Mouse (Mus musculus): Measurements from ENCODE around the gene Cavin1.

The Cavin1 gene

GRCm38 (mm10) chr11:100957915-100958469, 12.7 kb downstream of the Cavin1 start:
- no peak for DNase-seq (ENCODE audit: extremely low spot score)

- peak; percentile 88 for DNase-seq (ENCODE audit: extremely low spot score)
These were observed 13.4 kb downstream of the Cavin1 start for GRCm38 (mm10) chr11:100957244-100957643.

GRCm38 (mm10) chr11:100949540-100949939, 21.1 kb downstream of the Cavin1 start:
- no peak for DNase-seq (ENCODE audit: extremely low spot score)

DNA sequence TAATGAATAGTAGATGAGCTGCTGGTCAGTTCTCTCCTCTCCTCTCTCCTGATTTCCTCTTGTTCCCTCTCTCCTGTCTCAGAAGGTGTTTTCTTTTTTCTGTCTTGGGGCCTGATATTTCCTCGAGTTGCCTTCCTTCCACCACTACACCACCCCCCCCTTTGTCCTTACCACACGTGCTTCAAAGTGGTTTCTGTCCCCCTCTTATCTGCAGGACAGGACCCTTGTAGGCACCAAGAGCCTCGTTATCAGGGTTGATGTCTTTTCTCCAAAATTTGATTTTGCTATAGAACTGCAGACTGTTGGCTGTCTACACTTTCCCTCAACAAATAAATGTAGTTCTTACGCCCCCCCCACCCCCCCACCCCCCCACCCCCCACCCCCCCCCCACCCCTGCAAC, 22.4 kb downstream of the Cavin1 start:
- DNase-seq (ENCODE audit: extremely low spot score): no peak

GRCm38 (mm10) chr11:100947548-100947947, 23.1 kb downstream of the Cavin1 start:
- no peak for DNase-seq (ENCODE audit: extremely low spot score)

GRCm38 (mm10) chr11:100946862-100947261, 23.8 kb downstream of the Cavin1 start:
- no peak for DNase-seq (ENCODE audit: extremely low spot score)

GRCm38 (mm10) chr11:100942388-100942787, 28.3 kb downstream of the Cavin1 start:
- DNase-seq (ENCODE audit: extremely low spot score): no peak

GRCm38 (mm10) chr11:100939512-100940151, 31.1 kb downstream of the Cavin1 start, which contains the start of gene Stat3:
TSS of gene Stat3 (minus strand) at chr11:100939540.
- DNase-seq (ENCODE audit: extremely low spot score): peak; percentile 100

DNA sequence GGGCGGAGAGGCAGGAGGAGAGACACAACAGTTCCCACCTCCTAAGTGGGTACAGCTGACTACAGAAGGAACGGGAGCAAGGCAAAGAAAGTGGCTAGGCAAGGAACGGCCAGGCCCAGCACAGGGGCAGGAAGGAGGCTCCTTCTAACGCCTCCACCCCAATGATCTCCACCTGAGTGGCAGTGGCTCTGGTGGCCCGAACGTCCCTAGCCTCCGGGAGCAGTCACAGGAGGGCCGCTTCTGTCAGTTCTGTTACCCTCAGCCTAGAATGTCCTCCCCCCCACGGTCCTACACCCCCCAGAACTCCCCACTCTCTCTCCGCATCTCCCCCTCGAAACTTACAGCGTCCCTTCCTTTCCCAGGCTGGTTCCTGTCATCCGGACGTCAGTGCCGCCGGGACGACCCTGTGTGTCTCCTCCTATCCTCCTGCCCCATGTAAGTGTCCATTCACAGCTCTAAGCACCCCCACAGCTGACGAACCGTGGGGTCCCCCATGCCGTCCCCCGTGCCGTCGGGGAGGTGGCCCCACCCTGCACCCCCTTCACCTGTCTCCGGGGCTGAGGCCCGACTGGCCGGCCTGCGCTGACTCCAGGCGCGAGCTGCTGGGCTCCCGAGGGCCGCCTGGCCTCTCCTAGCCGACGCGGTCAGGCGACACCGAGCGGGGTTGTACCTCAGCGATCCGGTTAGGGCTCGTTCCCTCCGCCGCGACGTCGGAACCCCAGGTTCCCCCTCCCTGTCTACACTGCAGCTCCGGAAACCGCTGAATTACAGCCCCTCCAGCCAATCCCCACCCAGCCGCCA, 31.8 kb downstream of the Cavin1 start:
- peak; percentile 9 for DNase-seq (ENCODE audit: extremely low spot score)

DNA sequence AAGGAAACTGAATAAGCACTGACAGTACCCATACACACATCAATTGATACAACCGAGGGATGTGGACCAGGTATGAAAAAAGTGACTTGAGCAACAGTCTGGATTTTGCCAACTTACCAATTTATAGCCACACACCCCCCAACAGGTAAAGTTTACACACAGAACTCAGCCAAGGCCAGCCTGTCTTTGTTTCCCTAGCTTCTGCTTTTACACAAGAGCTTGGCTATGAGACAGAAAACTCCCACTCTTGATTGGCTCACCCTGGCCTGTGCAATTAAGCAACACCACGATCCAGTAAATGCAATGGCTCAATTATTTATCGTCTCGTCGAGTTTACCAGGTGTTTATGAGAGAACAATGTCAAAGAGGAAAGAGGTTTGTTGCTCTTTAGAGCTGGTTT, 32.6 kb downstream of the Cavin1 start:
- no peak for DNase-seq (ENCODE audit: extremely low spot score)

DNA sequence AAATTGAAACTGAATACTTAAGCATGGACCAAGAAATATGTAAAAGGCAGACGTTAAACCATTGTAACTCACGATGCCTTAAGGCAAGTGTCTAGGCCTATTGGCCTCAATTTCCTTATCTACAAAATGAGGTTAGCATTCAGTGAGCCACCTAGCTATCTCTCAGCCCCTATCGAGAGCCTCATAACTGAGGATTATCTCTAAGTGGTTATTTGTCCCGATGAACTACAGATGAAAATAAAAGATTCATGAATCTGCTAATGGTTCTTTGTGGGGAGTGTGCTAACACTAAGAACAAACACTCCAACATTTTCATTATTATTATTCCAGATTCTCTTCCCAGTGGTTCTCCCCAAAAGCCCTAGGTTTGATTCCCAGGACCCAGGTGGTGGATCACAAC, 33.4 kb downstream of the Cavin1 start:
- DNase-seq (ENCODE audit: extremely low spot score): no peak

GRCm38 (mm10) chr11:100935373-100936355, 35.0 kb downstream of the Cavin1 start:
- DNase-seq (ENCODE audit: extremely low spot score): no peak

DNA sequence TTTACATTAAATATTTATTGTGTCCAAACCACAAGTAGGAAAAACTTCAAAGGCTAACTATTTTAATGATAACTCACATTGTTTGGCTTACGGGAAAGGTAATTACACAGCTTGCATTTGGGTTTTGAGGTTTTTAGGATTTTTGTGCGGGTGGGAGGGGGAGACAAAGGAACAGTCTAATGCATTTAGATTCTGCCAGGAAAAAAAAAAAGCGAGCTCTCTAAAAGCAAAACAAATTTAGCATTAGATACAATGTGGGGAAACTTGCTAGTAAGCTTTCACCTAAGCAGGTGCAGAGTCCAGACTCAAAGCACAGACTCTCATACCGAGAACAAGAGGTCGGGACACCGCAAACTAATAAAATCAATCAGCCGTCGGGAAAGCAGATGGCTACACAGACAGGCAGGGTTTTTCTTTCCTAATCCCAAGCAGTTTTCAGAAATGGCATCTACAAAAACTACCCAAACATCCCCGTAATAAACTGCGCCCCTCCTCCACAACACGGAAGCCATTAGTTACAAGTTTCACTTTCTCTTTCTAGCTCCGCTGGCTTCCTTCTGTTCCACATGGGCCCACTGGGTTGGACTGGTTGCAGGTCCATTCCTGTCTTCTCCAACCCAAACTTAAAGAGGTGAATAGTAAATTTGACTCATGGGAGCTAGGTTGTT, 39.3 kb downstream of the Cavin1 start:
- no peak for DNase-seq (ENCODE audit: extremely low spot score)

- DNase-seq (ENCODE audit: extremely low spot score): no peak
These were observed 40.1 kb downstream of the Cavin1 start for GRCm38 (mm10) chr11:100930611-100931010.

DNA sequence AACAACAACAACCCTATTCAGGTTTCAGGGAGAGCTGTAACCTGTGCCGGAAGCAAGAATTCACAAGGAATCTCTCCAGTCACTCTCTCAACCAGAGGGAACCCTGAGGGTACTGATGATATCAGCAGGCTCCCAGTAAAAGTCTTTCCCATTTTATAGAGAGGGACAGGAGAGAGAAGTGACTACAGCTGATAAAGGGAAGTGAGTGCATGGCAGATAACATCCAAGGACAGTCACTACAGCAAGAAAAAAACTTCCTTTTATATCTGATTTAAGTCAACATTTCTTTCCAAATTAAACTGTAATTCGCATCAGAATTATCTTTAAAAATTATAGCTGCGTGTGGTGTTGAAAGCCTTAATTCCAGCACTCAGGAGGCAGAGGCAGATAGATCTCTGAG, 43.3 kb downstream of the Cavin1 start:
- DNase-seq (ENCODE audit: extremely low spot score): no peak

DNA sequence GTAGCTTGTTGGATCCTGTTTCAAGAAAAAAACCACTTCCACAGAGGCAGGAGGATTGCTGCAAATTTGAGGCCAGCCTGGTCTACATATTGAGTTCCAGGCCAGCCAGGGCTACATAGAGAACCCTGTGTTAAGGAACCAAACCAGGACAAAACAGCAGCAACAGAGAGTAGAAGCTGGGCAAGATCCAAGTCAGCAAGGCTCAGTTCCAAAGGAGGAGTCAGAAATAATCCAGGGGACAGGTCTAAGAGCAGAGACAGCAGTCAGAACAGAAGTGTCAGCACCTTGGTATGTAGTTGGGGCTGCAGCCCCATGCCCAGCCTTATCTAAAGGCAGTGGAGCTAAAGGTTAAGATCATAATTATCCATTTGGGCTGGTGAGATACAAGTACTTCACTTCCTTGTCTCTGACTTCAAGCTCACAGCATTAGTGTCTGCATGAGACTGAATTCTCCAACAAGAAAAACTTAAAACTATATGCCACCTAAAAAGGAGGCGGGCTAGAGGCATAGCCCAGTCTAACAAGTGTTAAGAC, 46.2 kb downstream of the Cavin1 start:
- no peak for DNase-seq (ENCODE audit: extremely low spot score)

GRCm38 (mm10) chr11:100920887-100921624, 49.6 kb downstream of the Cavin1 start:
- DNase-seq (ENCODE audit: extremely low spot score): no peak

GRCm38 (mm10) chr11:100918007-100918406, 52.7 kb downstream of the Cavin1 start:
- no peak for DNase-seq (ENCODE audit: extremely low spot score)

- no peak for DNase-seq (ENCODE audit: extremely low spot score)
These were observed 54.2 kb downstream of the Cavin1 start for GRCm38 (mm10) chr11:100916432-100916971.

DNA sequence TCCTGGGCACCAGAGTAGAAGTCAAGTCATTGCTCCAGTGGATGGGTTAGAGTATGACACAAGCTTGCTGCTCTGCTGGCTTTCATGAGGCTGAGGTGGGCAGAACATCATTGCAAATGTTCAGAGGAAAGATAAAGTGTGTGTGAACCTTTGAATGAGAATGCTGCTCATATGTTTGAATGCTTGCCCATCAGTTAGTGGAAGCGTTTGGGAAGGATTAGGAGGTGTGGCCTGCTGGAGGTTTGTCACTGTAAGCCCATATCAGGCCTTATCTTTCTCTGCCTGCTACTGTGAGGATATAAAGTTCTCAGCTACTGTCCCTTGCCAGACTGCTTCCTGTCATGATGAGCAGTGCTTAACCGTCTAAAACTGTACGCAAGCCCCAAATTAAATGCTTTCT, 55.6 kb downstream of the Cavin1 start:
- DNase-seq (ENCODE audit: extremely low spot score): no peak

All from embryo, embryonic 9.5 days (tissue).